Comparison of ENCODE assay signal across 16 mouse cellular contexts in genomic region chr8:19717851-19718250, GRCm38 (mm10). TPM values are rescaled to one million over a fixed set of nuclear protein-coding genes. Genes with fewer than 3 reads are reported as not detected.
DNase-seq lines count a peak whose midpoint lies in the region; ATAC-seq and TF ChIP-seq lines count a peak whose summit lies in the region.
"Not testable (repeated sequence)": the region's sequence is repeated elsewhere in the genome, so short reads cannot be mapped to it uniquely, and the experiment has no call there.
"Had no signal": no experiment of that assay in that cellular context is flagged by ENCODE, and none has a peak within 500 bp of the region (broad histone marks: within the 10 kb centered on the region; RNA-seq: fewer than 3 reads in every experiment).

No protein-coding gene starts in this region.

- H3K4me1 ChIP-seq in heart, adult 2 months (ENCODE audit: control insufficient read depth, insufficient read depth, low read length); kidney, adult 2 months (ENCODE audit: control insufficient read depth, insufficient read depth, low read length); lung, postnatal 0 days (ENCODE audit: insufficient read depth, low read depth, low read length): not testable (repeated sequence)

- not testable (repeated sequence) for H3K27me3 ChIP-seq in heart, adult 2 months (ENCODE audit: control insufficient read depth, insufficient read depth, low read length); kidney, adult 2 months (replicated peaks; ENCODE audit: control insufficient read depth, insufficient read depth, low read length); lung, postnatal 0 days (replicated peaks; ENCODE audit: insufficient read depth, low read length)

- TF ChIP-seq EP300 in heart, adult 2 months (IDR thresholded peaks at IDR 0.05; ENCODE audit: insufficient read depth, low read depth, low read length); lung, postnatal 0 days (IDR thresholded peaks at IDR 0.05): not testable (repeated sequence)

- intact Hi-C loops in heart, adult 2 months (cut with DNase I): not testable (repeated sequence)

- not testable (repeated sequence) for TF ChIP-seq CTCF in heart, adult 2 months (IDR thresholded peaks at IDR 0.05); kidney, adult 2 months (conservative IDR thresholded peaks at IDR 0.05; ENCODE audit: insufficient read depth, insufficient read length, low read depth, low read length); lung, postnatal 0 days (IDR thresholded peaks at IDR 0.05)

- peak; percentile 43 for DNase-seq in gastrocnemius, adult 18-20 months (ENCODE audit: low spot score)
- peak; percentile 45 to 46 for DNase-seq in heart, adult 2 months
- peak; percentile 67 for DNase-seq in kidney, adult 2 months
- peak; percentile 34 to 56 for DNase-seq in kidney, postnatal 25 days
- peak; percentile 2 for DNase-seq in lung, postnatal 0 days (ENCODE audit: low spot score)
- peak; percentile 45 for DNase-seq in ovary, adult 18-20 months (ENCODE audit: low spot score)
- peak; percentile 36 to 41 for DNase-seq in thymus, postnatal 10 days (ENCODE audit: low spot score in 2 of 2)

- not testable (repeated sequence) for H3K27ac ChIP-seq in heart, adult 2 months; kidney, adult 2 months (ENCODE audit: insufficient read depth, low read depth, low read length); lung, postnatal 0 days (ENCODE audit: low read length)

- H3K9me3 ChIP-seq in lung, postnatal 0 days (ENCODE audit: low read length): not testable (repeated sequence)

- H3K36me3 ChIP-seq in heart, adult 2 months (ENCODE audit: control insufficient read depth, insufficient read depth, low read length); kidney, adult 2 months (ENCODE audit: control insufficient read depth, insufficient read depth, low read length); lung, postnatal 0 days (ENCODE audit: insufficient read depth, low read length): not testable (repeated sequence)

- not testable (repeated sequence) for TF ChIP-seq POLR2A in heart, adult 2 months (IDR thresholded peaks at IDR 0.05; ENCODE audit: insufficient read depth, low read depth, low read length); kidney, adult 2 months (IDR thresholded peaks at IDR 0.05; ENCODE audit: low read depth, low read length)

- ATAC-seq in lung, postnatal 0 days: not testable (repeated sequence)

- H3K9ac ChIP-seq in heart, adult 2 months (ENCODE audit: low read depth, low read length); lung, postnatal 0 days (replicated peaks; ENCODE audit: low read depth): not testable (repeated sequence)

- not testable (repeated sequence) for H3K4me3 ChIP-seq in heart, adult 2 months; kidney, adult 2 months (ENCODE audit: insufficient read depth, low read depth, low read length); lung, postnatal 0 days (ENCODE audit: low read depth, low read length)

- not testable (repeated sequence) for H3K4me2 ChIP-seq in lung, postnatal 0 days (replicated peaks; ENCODE audit: low read depth, low read length)

- WGBS in heart, adult 2 months: 83% methylated on average over 3 of the region's 3 CpGs
- 93% methylated on average over 3 of the region's 3 CpGs for WGBS in kidney, adult 2 months
- WGBS in lung, postnatal 0 days: 87% methylated on average over 3 of the region's 3 CpGs

- H3K79me2 ChIP-seq in heart, adult 2 months (replicated peaks; ENCODE audit: control insufficient read depth, insufficient read depth, low read length): not testable (repeated sequence)

RNA-seq across cellular contexts. Expression of gene 4930467E23Rik, which starts 11.5 kb away (rescaled TPM):
- not detected for total RNA-seq in gastrocnemius, adult 18-20 months (2021)
- total RNA-seq in heart, adult 2 months (2021): under 1 TPM in 1 of 2 experiments, not detected in 1; 0.55 TPM
- 0.14 TPM in 1 of 2 replicates, not detected in the other for polyA plus RNA-seq in heart, adult 2 months (2012; rRNA removed)
- polyA plus RNA-seq in kidney, adult 2 months (2012; rRNA removed): not detected in 2 replicates
- 0.07 TPM in 1 of 2 replicates, not detected in the other for polyA plus RNA-seq in lung, postnatal 0 days (2015; fragmentation: Nextera tagmentation; extraction: Ambion mirVana)
- total RNA-seq: ES-E14; granulocyte monocyte progenitor cell, adult 5-6 weeks had no signal
- polyA plus RNA-seq: brain, embryonic 14.5 days; embryonic facial prominence, embryonic 12.5 days; forebrain, embryonic 11.5 days; forebrain, embryonic 15.5 days; heart, embryonic 10.5 days; heart, embryonic 14.5 days; hindbrain, embryonic 14.5 days had no signal

Comparison
In these comparisons a context has a peak if more than half of its experiments do, and no peak if none do; other contexts are left out.
1. DNase-seq: peak in every context shown above with its lines; median percentile 67 in kidney, adult 2 months; 46 in heart, adult 2 months; 45 in kidney, postnatal 25 days; 45 in ovary, adult 18-20 months; 43 in gastrocnemius, adult 18-20 months; 38 in thymus, postnatal 10 days; 2 in lung, postnatal 0 days.